Mouse (Mus musculus): Measurements from ENCODE around the gene U2af1.
"Not testable (repeated sequence)": the region's sequence is repeated elsewhere in the genome, so short reads cannot be mapped to it uniquely, and the experiment has no call there.

The U2af1 gene

DNA sequence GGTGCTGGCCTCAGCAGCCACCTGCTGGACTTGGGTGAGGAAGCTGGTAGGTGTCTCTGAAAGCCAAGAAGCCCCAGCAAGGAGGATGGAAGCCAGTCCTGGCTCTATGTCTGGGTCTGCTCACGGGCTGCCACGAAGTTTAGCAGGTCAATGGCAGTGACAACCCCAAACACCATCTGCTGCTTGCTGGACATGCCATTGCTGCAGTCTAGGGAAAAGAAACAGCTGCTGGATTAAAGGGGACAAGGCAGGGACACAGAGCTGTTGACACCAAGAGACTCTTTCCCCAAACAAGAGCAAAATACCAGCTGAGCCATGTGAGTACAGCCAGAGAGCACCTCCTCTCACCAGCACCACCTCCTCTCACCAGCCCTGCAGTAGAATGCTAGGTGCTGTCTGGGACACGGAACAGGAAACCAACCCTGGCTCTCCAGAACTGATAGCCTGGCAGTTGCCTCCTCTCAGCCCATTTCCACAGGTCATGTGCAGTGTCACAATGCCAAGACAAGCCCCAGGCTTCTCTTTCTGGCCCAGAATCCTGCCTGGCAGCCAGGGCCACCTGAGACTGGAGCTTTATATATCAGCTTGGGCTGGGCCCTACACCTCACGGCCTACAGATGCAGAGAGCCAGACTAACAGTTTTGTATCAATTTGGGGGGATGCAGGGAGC is 45.5 kb downstream of the U2af1 start:
- DNase-seq (ENCODE audit: low spot score) = no peak

DNA sequence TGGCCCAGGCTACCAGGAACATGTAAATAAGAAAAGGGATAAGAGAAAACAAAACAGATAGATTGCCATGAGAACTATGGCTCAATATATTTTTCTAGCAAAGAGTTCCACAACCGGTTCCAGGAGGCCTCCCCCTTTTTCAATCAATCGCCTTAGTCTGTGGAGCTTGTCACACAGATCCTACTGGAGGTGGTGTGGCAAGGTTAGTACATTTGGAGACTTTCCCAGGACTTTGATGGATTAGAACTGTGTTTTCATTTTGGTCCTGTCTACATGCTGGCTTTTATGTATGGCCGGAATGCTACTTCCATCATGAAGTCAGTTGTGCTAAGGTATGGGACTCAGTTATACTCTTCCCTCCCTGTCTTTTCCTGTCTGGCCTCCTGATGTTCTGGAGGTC is 48.8 kb downstream of the U2af1 start:
- no peak for DNase-seq (ENCODE audit: low spot score)

DNA sequence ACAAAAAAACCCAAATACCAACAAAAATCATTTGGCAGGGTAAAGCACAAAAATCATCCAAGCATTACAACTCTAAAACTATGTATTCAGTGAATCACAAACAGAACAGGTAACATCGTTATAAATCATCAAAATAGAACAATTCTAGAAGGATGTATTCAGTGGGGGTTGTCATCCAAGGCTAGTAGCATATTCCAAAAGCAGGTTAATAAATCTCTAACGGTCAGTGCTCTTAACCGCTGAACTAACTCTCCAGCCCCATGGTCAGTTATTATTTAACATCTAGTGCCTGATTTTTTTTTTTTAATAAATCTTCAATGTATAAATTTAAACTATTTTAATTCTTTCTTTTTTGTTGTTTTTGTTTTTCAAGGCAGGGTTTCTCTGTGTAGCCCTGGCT is 49.5 kb downstream of the U2af1 start:
- not testable (repeated sequence) for DNase-seq (ENCODE audit: low spot score)

DNA sequence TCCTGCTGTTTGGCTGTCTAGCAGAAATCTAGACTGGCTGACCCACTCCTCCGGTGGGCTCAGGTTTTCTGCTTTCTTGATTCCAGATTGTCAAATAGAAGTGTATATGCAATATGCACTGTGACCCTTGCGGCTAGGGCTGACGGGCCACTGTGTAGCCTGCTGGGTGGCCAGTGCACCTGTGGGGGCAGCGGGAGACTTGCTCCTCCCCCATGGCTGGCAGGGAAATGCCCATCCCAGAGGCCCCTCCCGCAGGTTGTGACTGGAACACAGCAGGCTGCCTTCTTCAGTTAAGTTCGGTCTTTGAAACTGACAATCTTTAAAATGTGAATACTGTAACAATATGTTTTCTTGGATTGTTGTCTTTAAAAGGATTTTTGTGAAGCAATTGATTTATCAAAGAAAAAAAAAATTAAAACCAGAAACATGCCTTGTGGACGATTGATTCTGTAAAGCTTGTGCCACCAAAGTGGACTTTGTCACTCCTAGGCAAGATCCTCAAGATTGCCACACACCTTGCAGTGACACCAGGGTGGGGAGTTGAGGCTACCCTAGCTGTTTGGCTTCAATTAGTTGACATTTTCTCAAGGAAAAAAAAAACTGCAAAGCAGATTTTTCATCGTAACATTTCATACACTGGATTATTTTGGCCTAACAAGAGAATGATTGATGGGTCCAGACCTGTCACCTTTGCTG is 51.3 kb downstream of the U2af1 start:
- no peak for DNase-seq (ENCODE audit: low spot score)

DNA sequence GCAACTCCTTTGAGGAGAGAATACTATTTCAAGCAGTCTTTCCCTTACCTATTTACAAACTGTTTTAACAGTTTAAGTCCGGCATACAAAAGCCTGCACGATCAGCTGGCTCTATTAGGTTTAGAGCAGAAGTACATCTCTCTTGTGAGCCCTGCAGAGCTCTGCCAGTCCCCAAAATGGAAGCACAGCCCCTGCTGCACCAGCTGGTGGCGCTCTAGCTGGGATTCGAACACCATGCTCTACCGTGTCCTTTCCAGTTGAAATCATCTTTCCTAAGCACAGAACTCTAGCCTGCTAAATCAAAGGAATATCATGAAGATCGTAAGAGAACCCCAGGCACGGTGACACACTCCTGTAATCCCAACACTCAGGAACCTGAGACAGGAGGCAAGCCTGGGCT is 52.3 kb downstream of the U2af1 start:
- DNase-seq (ENCODE audit: low spot score) = no peak

DNA sequence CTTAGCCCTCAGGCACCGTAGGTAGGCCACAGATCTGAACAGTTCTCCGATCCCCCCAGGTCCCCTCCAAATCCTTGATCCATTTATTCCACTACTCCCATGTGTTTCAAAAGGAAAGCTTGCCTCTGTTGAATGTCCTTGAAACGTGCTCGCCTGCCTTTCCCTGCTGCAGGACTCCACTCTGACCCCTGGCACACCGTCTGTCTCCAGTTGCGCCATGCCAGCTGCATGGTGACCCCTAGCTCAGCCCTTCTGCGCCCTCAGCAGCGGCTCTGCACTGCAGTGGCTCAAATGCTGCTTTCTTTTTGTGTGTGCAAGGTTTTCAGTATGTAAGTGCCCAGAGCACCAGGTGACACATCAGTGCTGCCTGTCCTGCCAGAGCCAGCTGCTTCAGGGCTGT is 60.1 kb downstream of the U2af1 start:
- no peak for DNase-seq (ENCODE audit: low spot score)

DNA sequence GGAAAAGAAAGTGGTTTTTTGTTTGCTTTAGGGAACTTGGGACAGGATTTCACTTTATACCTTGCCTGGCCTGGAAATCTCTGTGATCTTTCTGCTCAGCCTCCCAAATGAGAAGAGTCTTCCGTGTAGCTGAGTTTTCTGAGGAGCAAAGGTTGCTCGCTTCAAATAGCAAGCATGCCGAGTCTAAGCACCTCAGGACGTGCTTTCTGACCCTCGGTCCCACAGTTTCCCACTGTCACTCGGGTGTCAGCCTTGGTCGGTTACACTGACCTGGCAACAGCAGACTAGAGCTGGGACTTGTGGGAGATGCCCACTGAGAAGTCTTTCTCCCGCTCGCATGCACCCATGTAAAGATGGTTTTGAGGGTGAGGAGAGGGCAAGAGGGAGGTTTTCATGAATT is 60.7 kb downstream of the U2af1 start:
- no peak for DNase-seq (ENCODE audit: low spot score)
